Comparison of ENCODE assay signal across 12 mouse cellular contexts in genomic region chr7:45787642-45788041, GRCm38 (mm10). TPM values are rescaled to one million over a fixed set of nuclear protein-coding genes. Genes with fewer than 3 reads are reported as not detected.
DNase-seq lines count a peak whose midpoint lies in the region; ATAC-seq and TF ChIP-seq lines count a peak whose summit lies in the region.
"Had no signal": no experiment of that assay in that cellular context is flagged by ENCODE, and none has a peak within 500 bp of the region (broad histone marks: within the 10 kb centered on the region; RNA-seq: fewer than 3 reads in every experiment).

No protein-coding gene starts in this region.

- H3K4me3 ChIP-seq in forebrain, embryonic 11.5 days (ENCODE audit: low read depth, low read length) = no peak overlapping the region
- no peak overlapping the region for H3K4me3 ChIP-seq in forebrain, embryonic 14.5 days (ENCODE audit: low read depth, low read length)
- H3K4me3 ChIP-seq in ES-E14 (ENCODE audit: insufficient read depth in 1 of 2, low read depth in 1 of 2, low read length in 2 of 2, poor library complexity in 1 of 2, severe bottlenecking in 1 of 2) = peak overlapping the region; percentile 53 to 71
- H3K4me3 ChIP-seq in hindbrain, embryonic 13.5 days = peak overlapping the region; percentile 91
- H3K4me3 ChIP-seq in midbrain, embryonic 13.5 days (replicated peaks) = peak overlapping the region; percentile 77
- no peak overlapping the region; the same call in 1 of the 2 replicates for H3K4me3 ChIP-seq in left cerebral cortex, adult 2 months

- no peak overlapping the region for H3K4me2 ChIP-seq in forebrain, embryonic 11.5 days (ENCODE audit: low read depth, low read length, severe bottlenecking)
- no peak overlapping the region; the same call in 1 of the 2 replicates for H3K4me2 ChIP-seq in forebrain, embryonic 14.5 days (ENCODE audit: low read length)
- peak overlapping the region; percentile 94 for H3K4me2 ChIP-seq in hindbrain, embryonic 13.5 days
- peak overlapping the region; percentile 93 for H3K4me2 ChIP-seq in midbrain, embryonic 13.5 days (replicated peaks)

- TF ChIP-seq CTCF in left cerebral cortex, adult 2 months (IDR thresholded peaks at IDR 0.05) = no peak

- intact Hi-C loops in left cerebral cortex, adult 2 months (cut with DNase I) = no loop called here

- ATAC-seq in forebrain, embryonic 11.5 days (replicated peaks; ENCODE audit: low FRiP score) = no peak
- ATAC-seq in forebrain, embryonic 14.5 days = no peak
- ATAC-seq in hindbrain, embryonic 13.5 days (ENCODE audit: low FRiP score) = no peak
- no peak for ATAC-seq in midbrain, embryonic 13.5 days
- ATAC-seq in granulocyte monocyte progenitor cell, adult 5-6 weeks (replicated peaks; ENCODE audit: poor library complexity, severe bottlenecking) = no peak
- ATAC-seq: Patski had no signal

- H3K27ac ChIP-seq in forebrain, embryonic 11.5 days (ENCODE audit: low read depth, low read length) = no peak overlapping the region
- no peak overlapping the region for H3K27ac ChIP-seq in forebrain, embryonic 14.5 days (ENCODE audit: low read depth, low read length)
- no peak overlapping the region for H3K27ac ChIP-seq in ES-E14 (ENCODE audit: insufficient read depth, low read depth, low read length, poor library complexity, severe bottlenecking)
- H3K27ac ChIP-seq in hindbrain, embryonic 13.5 days = no peak overlapping the region
- no peak overlapping the region for H3K27ac ChIP-seq in midbrain, embryonic 13.5 days
- H3K27ac ChIP-seq in left cerebral cortex, adult 2 months = no peak overlapping the region

- no peak overlapping the region for H3K9ac ChIP-seq in forebrain, embryonic 11.5 days (ENCODE audit: low read length)
- no peak overlapping the region for H3K9ac ChIP-seq in forebrain, embryonic 14.5 days (ENCODE audit: low read length)
- H3K9ac ChIP-seq in ES-E14 (ENCODE audit: insufficient read depth, low read depth, low read length, poor library complexity, severe bottlenecking) = peak overlapping the region; percentile 48
- H3K9ac ChIP-seq in hindbrain, embryonic 13.5 days = no peak overlapping the region
- H3K9ac ChIP-seq in midbrain, embryonic 13.5 days (replicated peaks) = 0 out of 2 replicates have a peak overlapping the region, but pooled peaks have one; percentile 94

- peaks cover 20% of the 10 kb centered on the region for H3K4me1 ChIP-seq in forebrain, embryonic 11.5 days (replicated peaks; ENCODE audit: control insufficient read depth, insufficient read depth, low read length)
- H3K4me1 ChIP-seq in forebrain, embryonic 14.5 days (ENCODE audit: control insufficient read depth, insufficient read depth, low read length) = 0 out of 2 replicates have a peak, but pooled peaks cover 3% of the 10 kb centered on the region
- peaks cover 2 to 21% of the 10 kb centered on the region in 2 experiments; a peak in 3 of 4 replicates for H3K4me1 ChIP-seq in ES-E14 (ENCODE audit: control insufficient read depth in 2 of 2, insufficient read depth in 2 of 2, low read length in 2 of 2, poor library complexity in 1 of 2)
- peaks cover 42% of the 10 kb centered on the region for H3K4me1 ChIP-seq in hindbrain, embryonic 13.5 days (replicated peaks)
- peaks cover 36% of the 10 kb centered on the region for H3K4me1 ChIP-seq in midbrain, embryonic 13.5 days (replicated peaks)

- no peaks in the 10 kb centered on the region for H3K27me3 ChIP-seq in forebrain, embryonic 11.5 days (ENCODE audit: control insufficient read depth, insufficient read depth, low read length)
- H3K27me3 ChIP-seq in forebrain, embryonic 14.5 days (replicated peaks; ENCODE audit: control insufficient read depth, insufficient read depth, low read length) = no peaks in the 10 kb centered on the region
- peaks cover 6% of the 10 kb centered on the region for H3K27me3 ChIP-seq in hindbrain, embryonic 13.5 days
- no peaks in the 10 kb centered on the region for H3K27me3 ChIP-seq in midbrain, embryonic 13.5 days
- H3K27me3 ChIP-seq: Patski had no signal

- DNase-seq in forebrain, embryonic 11.5 days (ENCODE audit: low spot score) = peak; percentile 49
- no peak for DNase-seq in forebrain, embryonic 14.5 days (ENCODE audit: low spot score)
- no peak for DNase-seq in ES-E14 (ENCODE audit: low read depth, low spot score)
- DNase-seq in left cerebral cortex, adult 2 months (ENCODE audit: extremely low spot score in 1 of 2, low spot score in 2 of 2) = no peak
- no peak for DNase-seq in urinary bladder, postnatal 14 days (ENCODE audit: low spot score)
- DNase-seq: thymus, adult 2 months had no signal

- H3K9me3 ChIP-seq in forebrain, embryonic 11.5 days (ENCODE audit: control insufficient read depth, low read length) = no peaks in the 10 kb centered on the region
- no peaks in the 10 kb centered on the region for H3K9me3 ChIP-seq in forebrain, embryonic 14.5 days (replicated peaks; ENCODE audit: control insufficient read depth, low read length)
- H3K9me3 ChIP-seq in ES-E14 (ENCODE audit: control insufficient read depth, insufficient read depth, low read depth, low read length) = no peaks in the 10 kb centered on the region
- no peaks in the 10 kb centered on the region for H3K9me3 ChIP-seq in hindbrain, embryonic 13.5 days
- H3K9me3 ChIP-seq in midbrain, embryonic 13.5 days = no peaks in the 10 kb centered on the region

- in situ Hi-C loops in ES-E14 (cut with MboI; ENCODE audit: low sequenced_read_pairs in 2 of 2, unreplicated experiment in 2 of 2) = no loop called here

- 90% methylated on average over 22 of the region's 22 CpGs for WGBS in forebrain, embryonic 11.5 days
- WGBS in forebrain, embryonic 14.5 days = 89% methylated on average over 22 of the region's 22 CpGs
- 87% methylated on average over 22 of the region's 22 CpGs for WGBS in hindbrain, embryonic 13.5 days
- 88% methylated on average over 22 of the region's 22 CpGs for WGBS in midbrain, embryonic 13.5 days

- H3K36me3 ChIP-seq in forebrain, embryonic 11.5 days (ENCODE audit: control insufficient read depth, insufficient read depth, low read length) = peaks cover 15% of the 10 kb centered on the region
- H3K36me3 ChIP-seq in forebrain, embryonic 14.5 days (ENCODE audit: control insufficient read depth, insufficient read depth, low read length) = peaks cover 55% of the 10 kb centered on the region
- no peaks in the 10 kb centered on the region; the same call in 1 of the 2 replicates for H3K36me3 ChIP-seq in ES-E14 (ENCODE audit: control insufficient read depth, insufficient read depth, low read length, poor library complexity, severe bottlenecking)
- H3K36me3 ChIP-seq in hindbrain, embryonic 13.5 days = peaks cover 56% of the 10 kb centered on the region
- H3K36me3 ChIP-seq in midbrain, embryonic 13.5 days = peaks cover 57% of the 10 kb centered on the region

RNA-seq across cellular contexts. Expression of gene Sult2b1, which starts 3.2 kb away (rescaled TPM):
- 1.4 and 1.6 TPM in 2 replicates for polyA plus RNA-seq in forebrain, embryonic 11.5 days (2014; fragmentation: Nextera tagmentation; extraction: Ambion mirVana)
- 4.0 and 5.4 TPM in 2 replicates for polyA plus RNA-seq in forebrain, embryonic 14.5 days (2014; fragmentation: Nextera tagmentation; extraction: Ambion mirVana)
- 1.6 and 2.1 TPM in 2 replicates for total RNA-seq in ES-E14 (2012; rRNA removed)
- 5.2 and 5.3 TPM in 2 replicates for polyA plus RNA-seq in hindbrain, embryonic 13.5 days (2015; fragmentation: Nextera tagmentation; extraction: Ambion mirVana)
- 5.5 and 5.6 TPM in 2 replicates for polyA plus RNA-seq in midbrain, embryonic 13.5 days (2015; fragmentation: Nextera tagmentation; extraction: Ambion mirVana)
- total RNA-seq in left cerebral cortex, adult 2 months (2021) = 10 to 100 TPM; 11.3 to 13.6 TPM
- total RNA-seq in granulocyte monocyte progenitor cell, adult 5-6 weeks (2014; fragmentation: Nextera tagmentation) = 1.3 and 3.3 TPM in 2 replicates
- total RNA-seq in granulocyte monocyte progenitor cell, adult 5-6 weeks (2017) = 0.39 TPM in 1 of 2 replicates, not detected in the other

RNA-seq across cellular contexts. Expression of gene Lmtk3, which starts 4.1 kb away (rescaled TPM):
- polyA plus RNA-seq in forebrain, embryonic 11.5 days (2014; fragmentation: Nextera tagmentation; extraction: Ambion mirVana) = 5.2 and 6.6 TPM in 2 replicates
- 11.8 and 18.4 TPM in 2 replicates for polyA plus RNA-seq in forebrain, embryonic 14.5 days (2014; fragmentation: Nextera tagmentation; extraction: Ambion mirVana)
- total RNA-seq in ES-E14 (2012; rRNA removed) = 7.2 and 9.5 TPM in 2 replicates
- 21.1 and 22.8 TPM in 2 replicates for polyA plus RNA-seq in hindbrain, embryonic 13.5 days (2015; fragmentation: Nextera tagmentation; extraction: Ambion mirVana)
- polyA plus RNA-seq in midbrain, embryonic 13.5 days (2015; fragmentation: Nextera tagmentation; extraction: Ambion mirVana) = 22.8 and 24.0 TPM in 2 replicates
- total RNA-seq in left cerebral cortex, adult 2 months (2021) = 100 to 1,000 TPM; 258 to 279 TPM
- total RNA-seq in granulocyte monocyte progenitor cell, adult 5-6 weeks (2014; fragmentation: Nextera tagmentation) = not detected in 2 replicates
- not detected in 2 replicates for total RNA-seq in granulocyte monocyte progenitor cell, adult 5-6 weeks (2017)

RNA-seq across cellular contexts. Expression of gene Cyth2, which starts 26.7 kb away (rescaled TPM):
- polyA plus RNA-seq in forebrain, embryonic 11.5 days (2014; fragmentation: Nextera tagmentation; extraction: Ambion mirVana) = 194 and 207 TPM in 2 replicates
- 286 TPM in 2 replicates for polyA plus RNA-seq in forebrain, embryonic 14.5 days (2014; fragmentation: Nextera tagmentation; extraction: Ambion mirVana)
- total RNA-seq in ES-E14 (2012; rRNA removed) = 96.2 and 113 TPM in 2 replicates
- polyA plus RNA-seq in hindbrain, embryonic 13.5 days (2015; fragmentation: Nextera tagmentation; extraction: Ambion mirVana) = 327 and 333 TPM in 2 replicates
- 362 and 363 TPM in 2 replicates for polyA plus RNA-seq in midbrain, embryonic 13.5 days (2015; fragmentation: Nextera tagmentation; extraction: Ambion mirVana)
- total RNA-seq in left cerebral cortex, adult 2 months (2021) = 100 to 1,000 TPM; 172 to 185 TPM
- total RNA-seq in granulocyte monocyte progenitor cell, adult 5-6 weeks (2014; fragmentation: Nextera tagmentation) = 32.7 and 36.3 TPM in 2 replicates
- total RNA-seq in granulocyte monocyte progenitor cell, adult 5-6 weeks (2017) = 33.1 and 35.3 TPM in 2 replicates

RNA-seq across cellular contexts. Expression of gene Kcnj14, which starts 36.9 kb away (rescaled TPM):
- 0.37 and 0.45 TPM in 2 replicates for polyA plus RNA-seq in forebrain, embryonic 11.5 days (2014; fragmentation: Nextera tagmentation; extraction: Ambion mirVana)
- 0.41 and 0.78 TPM in 2 replicates for polyA plus RNA-seq in forebrain, embryonic 14.5 days (2014; fragmentation: Nextera tagmentation; extraction: Ambion mirVana)
- total RNA-seq in ES-E14 (2012; rRNA removed) = 1.6 and 2.6 TPM in 2 replicates
- polyA plus RNA-seq in hindbrain, embryonic 13.5 days (2015; fragmentation: Nextera tagmentation; extraction: Ambion mirVana) = 0.50 and 0.81 TPM in 2 replicates
- 0.62 and 0.73 TPM in 2 replicates for polyA plus RNA-seq in midbrain, embryonic 13.5 days (2015; fragmentation: Nextera tagmentation; extraction: Ambion mirVana)
- 1 to 10 TPM; 2.3 to 2.5 TPM for total RNA-seq in left cerebral cortex, adult 2 months (2021)
- total RNA-seq in granulocyte monocyte progenitor cell, adult 5-6 weeks (2014; fragmentation: Nextera tagmentation) = 0.47 and 0.71 TPM in 2 replicates
- total RNA-seq in granulocyte monocyte progenitor cell, adult 5-6 weeks (2017) = not detected in 2 replicates
- total RNA-seq: hematopoietic stem cell, adult 5-6 weeks had no signal
- polyA plus RNA-seq: spleen, adult 2 months had no signal

RNA-seq across cellular contexts. Expression of gene Grwd1, which starts 43.1 kb away (rescaled TPM):
- polyA plus RNA-seq in forebrain, embryonic 11.5 days (2014; fragmentation: Nextera tagmentation; extraction: Ambion mirVana) = 84.8 and 88.2 TPM in 2 replicates
- 45.2 and 46.7 TPM in 2 replicates for polyA plus RNA-seq in forebrain, embryonic 14.5 days (2014; fragmentation: Nextera tagmentation; extraction: Ambion mirVana)
- total RNA-seq in ES-E14 (2012; rRNA removed) = 93.4 and 107 TPM in 2 replicates
- 37.5 and 40.3 TPM in 2 replicates for polyA plus RNA-seq in hindbrain, embryonic 13.5 days (2015; fragmentation: Nextera tagmentation; extraction: Ambion mirVana)
- 39.9 and 41.7 TPM in 2 replicates for polyA plus RNA-seq in midbrain, embryonic 13.5 days (2015; fragmentation: Nextera tagmentation; extraction: Ambion mirVana)
- 10 to 100 TPM; 17.9 to 22.1 TPM for total RNA-seq in left cerebral cortex, adult 2 months (2021)
- 30.9 and 33.6 TPM in 2 replicates for total RNA-seq in granulocyte monocyte progenitor cell, adult 5-6 weeks (2014; fragmentation: Nextera tagmentation)
- 21.9 and 27.3 TPM in 2 replicates for total RNA-seq in granulocyte monocyte progenitor cell, adult 5-6 weeks (2017)

Comparison
In these comparisons a context has a peak if more than half of its experiments do, and no peak if none do; other contexts are left out.
1. H3K4me2 ChIP-seq: peak in hindbrain, embryonic 13.5 days (single experiment) and midbrain, embryonic 13.5 days (single experiment); none in forebrain, embryonic 11.5 days (single experiment) and forebrain, embryonic 14.5 days (single experiment).
2. H3K4me3 ChIP-seq: peak in ES-E14 (2 of 2), hindbrain, embryonic 13.5 days (single experiment) and midbrain, embryonic 13.5 days (single experiment); none in forebrain, embryonic 11.5 days (single experiment), forebrain, embryonic 14.5 days (single experiment) and left cerebral cortex, adult 2 months (single experiment).
3. H3K9ac ChIP-seq: peak in ES-E14 (single experiment) and midbrain, embryonic 13.5 days (single experiment); none in forebrain, embryonic 11.5 days (single experiment), forebrain, embryonic 14.5 days (single experiment) and hindbrain, embryonic 13.5 days (single experiment).